Mouse (Mus musculus) embryo, embryonic 11 days (tissue): ENCODE results near the gene Fndc11.

Experiments
- DNase-seq: peaks from one replicate; pipeline ENCODE4 v3.0.0-alpha.2; 2015

The Fndc11 gene

GRCm38 (mm10) chr2:181224994-181225393, 5.2 kb downstream of the Fndc11 start:
- no peak for DNase-seq

- DNase-seq = no peak
Observed at GRCm38 (mm10) chr2:181227122-181227521, 7.3 kb downstream of the Fndc11 start.

- no peak for DNase-seq
Observed at GRCm38 (mm10) chr2:181228335-181228734, 8.5 kb downstream of the Fndc11 start.

GRCm38 (mm10) chr2:181231171-181231570, 11.4 kb downstream of the Fndc11 start:
- no peak for DNase-seq

GRCm38 (mm10) chr2:181233443-181233842, 13.6 kb downstream of the Fndc11 start:
- DNase-seq = no peak

- no peak for DNase-seq
Observed at GRCm38 (mm10) chr2:181234680-181235079, 14.9 kb downstream of the Fndc11 start.

GRCm38 (mm10) chr2:181235681-181236566, 16.1 kb downstream of the Fndc11 start:
- no peak for DNase-seq

- DNase-seq = no peak
Observed at GRCm38 (mm10) chr2:181237251-181238014, 17.6 kb downstream of the Fndc11 start.

- no peak for DNase-seq
Observed at GRCm38 (mm10) chr2:181238091-181238610, 18.3 kb downstream of the Fndc11 start.

GRCm38 (mm10) chr2:181238861-181239260, 19.0 kb downstream of the Fndc11 start:
- no peak for DNase-seq

- DNase-seq = no peak
Observed at GRCm38 (mm10) chr2:181239261-181239660, 19.4 kb downstream of the Fndc11 start.

- no peak for DNase-seq
Observed at GRCm38 (mm10) chr2:181240806-181241440, 21.1 kb downstream of the Fndc11 start.

GRCm38 (mm10) chr2:181241602-181242313, 21.9 kb downstream of the Fndc11 start, which contains the start of gene Helz2:
Gene Helz2, minus strand, starts transcription at chr2:181242027.
- peak; percentile 42 for DNase-seq

GRCm38 (mm10) chr2:181242314-181242665, 22.5 kb downstream of the Fndc11 start:
- DNase-seq = no peak

- DNase-seq = no peak
Observed at GRCm38 (mm10) chr2:181243706-181244394, 24.0 kb downstream of the Fndc11 start.

GRCm38 (mm10) chr2:181245031-181245430, 25.2 kb downstream of the Fndc11 start:
- DNase-seq = no peak

- DNase-seq = no peak
Observed at GRCm38 (mm10) chr2:181249217-181249616, 29.4 kb downstream of the Fndc11 start.

- DNase-seq = no peak
Observed at GRCm38 (mm10) chr2:181251841-181252240, 32.0 kb downstream of the Fndc11 start.

GRCm38 (mm10) chr2:181253248-181253647, 33.4 kb downstream of the Fndc11 start:
- no peak for DNase-seq

- DNase-seq = no peak
Observed at GRCm38 (mm10) chr2:181266839-181267238, 47.0 kb downstream of the Fndc11 start.

- no peak for DNase-seq
Observed at GRCm38 (mm10) chr2:181272092-181272491, 52.3 kb downstream of the Fndc11 start.
